In genomic region chr7:82957208-82957977, GRCm38 (mm10) we compare ENCODE assay signal across 18 mouse cellular contexts.
DNase-seq lines count a peak whose midpoint lies in the region; ATAC-seq and TF ChIP-seq lines count a peak whose summit lies in the region.
"Had no signal": no experiment of that assay in that cellular context is flagged by ENCODE, and none has a peak within 500 bp of the region (broad histone marks: within the 10 kb centered on the region; RNA-seq: fewer than 3 reads in every experiment).

No protein-coding gene starts in this region.

- WGBS in heart, embryonic 15.5 days: 39% methylated on average over 20 of the region's 20 CpGs
- WGBS in spleen, adult 2 months: 57% methylated on average over 20 of the region's 20 CpGs

- no peak overlapping the region for H3K27ac ChIP-seq in heart, embryonic 15.5 days
- 0 out of 2 replicates have a peak overlapping the region, but pooled peaks have one; percentile 46 for H3K27ac ChIP-seq in spleen, adult 2 months (ENCODE audit: insufficient read depth, low read length)
- H3K27ac ChIP-seq: embryonic facial prominence, embryonic 13.5 days; hindbrain, embryonic 15.5 days; kidney, postnatal 0 days; liver, embryonic 14.5 days; midbrain, embryonic 12.5 days; neural tube, embryonic 15.5 days had no signal

- no peaks in the 10 kb centered on the region for H3K27me3 ChIP-seq in heart, embryonic 15.5 days
- H3K27me3 ChIP-seq in spleen, adult 2 months (ENCODE audit: control insufficient read depth, insufficient read depth, low read length): no peaks in the 10 kb centered on the region
- H3K27me3 ChIP-seq: embryonic facial prominence, embryonic 13.5 days; hindbrain, embryonic 15.5 days; midbrain, embryonic 12.5 days; neural tube, embryonic 15.5 days had no signal

- no peak overlapping the region for H3K9ac ChIP-seq in heart, embryonic 15.5 days
- H3K9ac ChIP-seq: embryonic facial prominence, embryonic 13.5 days; hindbrain, embryonic 15.5 days; liver, embryonic 14.5 days; midbrain, embryonic 12.5 days; neural tube, embryonic 15.5 days had no signal

- H3K36me3 ChIP-seq in heart, embryonic 15.5 days: no peaks in the 10 kb centered on the region
- H3K36me3 ChIP-seq in spleen, adult 2 months (ENCODE audit: control insufficient read depth, insufficient read depth, low read length): no peaks in the 10 kb centered on the region
- H3K36me3 ChIP-seq: embryonic facial prominence, embryonic 13.5 days; hindbrain, embryonic 15.5 days; midbrain, embryonic 12.5 days; neural tube, embryonic 15.5 days had no signal

- peak overlapping the region; percentile 47 for H3K4me2 ChIP-seq in heart, embryonic 15.5 days
- H3K4me2 ChIP-seq: embryonic facial prominence, embryonic 13.5 days; hindbrain, embryonic 15.5 days; midbrain, embryonic 12.5 days; neural tube, embryonic 15.5 days had no signal

- TF ChIP-seq CTCF in spleen, adult 2 months (IDR thresholded peaks at IDR 0.05; ENCODE audit: extremely low read depth, insufficient read depth, insufficient read length, insufficient replicate concordance): no peak

- ATAC-seq in heart, embryonic 15.5 days (replicated peaks; ENCODE audit: insufficient number of reproducible peaks, insufficient read depth, low FRiP score, low read depth): no peak
- 0 out of 2 replicates have a peak, but pooled peaks have one; percentile 30 for ATAC-seq in neutrophil, adult 5-6 weeks (ENCODE audit: extremely low read depth, insufficient number of reproducible peaks, low FRiP score, poor library complexity, severe bottlenecking)
- ATAC-seq: forebrain, embryonic 14.5 days had no signal

- no peak for TF ChIP-seq POLR2A in spleen, adult 2 months (IDR thresholded peaks at IDR 0.05; ENCODE audit: low read depth, low read length)

- peaks cover 4% of the 10 kb centered on the region; the same call in 1 of the 2 replicates for H3K4me1 ChIP-seq in heart, embryonic 15.5 days (replicated peaks)
- no peaks in the 10 kb centered on the region for H3K4me1 ChIP-seq in spleen, adult 2 months (ENCODE audit: control insufficient read depth, insufficient read depth, insufficient read length)
- H3K4me1 ChIP-seq: embryonic facial prominence, embryonic 13.5 days; hindbrain, embryonic 15.5 days; midbrain, embryonic 12.5 days; neural tube, embryonic 15.5 days had no signal

- no peak for DNase-seq in heart, postnatal 36 days
- peak in 1 of 2 experiments; percentile 5 for DNase-seq in spleen, adult 2 months (ENCODE audit: low read depth in 1 of 2, low spot score in 2 of 2)
- DNase-seq in spleen, postnatal 4 days (ENCODE audit: low spot score in 2 of 2): no peak
- no peak for DNase-seq in adrenal gland, postnatal 14 days
- DNase-seq in cerebellum, adult 9-10 months: no peak
- no peak for DNase-seq in kidney, postnatal 36 days
- DNase-seq: cerebellum, adult 9-11 months; gastrocnemius, postnatal 10 days; right cerebral cortex, postnatal 4 days had no signal

- H3K9me3 ChIP-seq in heart, embryonic 15.5 days (replicated peaks): no peaks in the 10 kb centered on the region
- H3K9me3 ChIP-seq: embryonic facial prominence, embryonic 13.5 days; hindbrain, embryonic 15.5 days; midbrain, embryonic 12.5 days; neural tube, embryonic 15.5 days had no signal

- intact Hi-C loops in heart, postnatal 36 days (cut with DNase I): no loop called here

- peak overlapping the region; percentile 5; the same call in 1 of the 2 replicates for H3K4me3 ChIP-seq in heart, embryonic 15.5 days
- H3K4me3 ChIP-seq in spleen, adult 2 months (ENCODE audit: extremely low read depth, insufficient read depth, insufficient read length): peak overlapping the region; percentile 27; the same call in 1 of the 2 replicates
- H3K4me3 ChIP-seq: embryonic facial prominence, embryonic 13.5 days; hindbrain, embryonic 15.5 days; midbrain, embryonic 12.5 days; neural tube, embryonic 15.5 days had no signal
